ENCODE assay signal across 22 mouse cellular contexts in genomic region chr4:84685521-84686366, GRCm38 (mm10). TPM values are rescaled to one million over a fixed set of nuclear protein-coding genes. Genes with fewer than 3 reads are reported as not detected.
DNase-seq lines count a peak whose midpoint lies in the region; ATAC-seq and TF ChIP-seq lines count a peak whose summit lies in the region.
"Had no signal": no experiment of that assay in that cellular context is flagged by ENCODE, and none has a peak within 500 bp of the region (broad histone marks: within the 10 kb centered on the region; RNA-seq: fewer than 3 reads in every experiment).

No protein-coding gene starts in this region.

- no peaks in the 10 kb centered on the region for H3K4me1 ChIP-seq in heart, adult 2 months (ENCODE audit: control insufficient read depth, insufficient read depth, low read length)
- 0 out of 2 replicates have a peak, but pooled peaks cover 6% of the 10 kb centered on the region for H3K4me1 ChIP-seq in heart, embryonic 12.5 days (replicated peaks)
- H3K4me1 ChIP-seq: hindbrain, embryonic 13.5 days; neural tube, embryonic 12.5 days had no signal

- no peaks in the 10 kb centered on the region for H3K27me3 ChIP-seq in heart, adult 2 months (ENCODE audit: control insufficient read depth, insufficient read depth, low read length)
- H3K27me3 ChIP-seq in heart, embryonic 12.5 days (replicated peaks) = no peaks in the 10 kb centered on the region
- H3K27me3 ChIP-seq: forebrain, embryonic 13.5 days; neural tube, embryonic 12.5 days had no signal

- H3K9ac ChIP-seq in heart, adult 2 months (ENCODE audit: low read depth, low read length) = no peak overlapping the region
- no peak overlapping the region for H3K9ac ChIP-seq in heart, embryonic 12.5 days
- H3K9ac ChIP-seq: forebrain, embryonic 13.5 days; hindbrain, embryonic 13.5 days; neural tube, embryonic 12.5 days had no signal

- intact Hi-C loops in heart, adult 2 months (cut with DNase I) = no loop called here

- H3K79me2 ChIP-seq in heart, adult 2 months (replicated peaks; ENCODE audit: control insufficient read depth, insufficient read depth, low read length) = no peaks in the 10 kb centered on the region

- no peak overlapping the region for H3K4me2 ChIP-seq in heart, embryonic 12.5 days
- H3K4me2 ChIP-seq: forebrain, embryonic 13.5 days; hindbrain, embryonic 13.5 days; neural tube, embryonic 12.5 days had no signal

- no peak for TF ChIP-seq CTCF in heart, adult 2 months (IDR thresholded peaks at IDR 0.05)

- no peak for TF ChIP-seq EP300 in heart, adult 2 months (IDR thresholded peaks at IDR 0.05; ENCODE audit: insufficient read depth, low read depth, low read length)

- ATAC-seq in heart, embryonic 12.5 days (ENCODE audit: insufficient number of reproducible peaks, low FRiP score) = no peak
- ATAC-seq: CD4-positive, CD25-positive, alpha-beta regulatory T cell, adult 4 months; forebrain, embryonic 13.5 days; inflammation-experienced regulatory T-cells, adult 6 months had no signal

- no peaks in the 10 kb centered on the region for H3K36me3 ChIP-seq in heart, adult 2 months (ENCODE audit: control insufficient read depth, insufficient read depth, low read length)
- no peaks in the 10 kb centered on the region for H3K36me3 ChIP-seq in heart, embryonic 12.5 days
- H3K36me3 ChIP-seq: hindbrain, embryonic 13.5 days; neural tube, embryonic 12.5 days had no signal

- WGBS in heart, adult 2 months = 48% methylated on average over 10 of the region's 10 CpGs
- WGBS in heart, embryonic 12.5 days = 52% methylated on average over 10 of the region's 10 CpGs

- TF ChIP-seq POLR2A in heart, adult 2 months (IDR thresholded peaks at IDR 0.05; ENCODE audit: insufficient read depth, low read depth, low read length) = no peak

- no peaks in the 10 kb centered on the region for H3K9me3 ChIP-seq in heart, embryonic 12.5 days (replicated peaks)
- H3K9me3 ChIP-seq: forebrain, embryonic 13.5 days; hindbrain, embryonic 13.5 days; neural tube, embryonic 12.5 days had no signal

- H3K27ac ChIP-seq in heart, adult 2 months = no peak overlapping the region
- H3K27ac ChIP-seq in heart, embryonic 12.5 days (ENCODE audit: poor library complexity, severe bottlenecking) = no peak overlapping the region
- H3K27ac ChIP-seq: forebrain, embryonic 13.5 days; hindbrain, embryonic 13.5 days; neural tube, embryonic 12.5 days had no signal

- H3K4me3 ChIP-seq in heart, adult 2 months = no peak overlapping the region
- H3K4me3 ChIP-seq in heart, embryonic 12.5 days = no peak overlapping the region
- H3K4me3 ChIP-seq: forebrain, embryonic 13.5 days; hindbrain, embryonic 13.5 days; neural tube, embryonic 12.5 days had no signal

- DNase-seq in heart, adult 2 months = peak; percentile 15 to 22
- DNase-seq in ES-CJ7 (ENCODE audit: low read depth, low spot score) (peak; percentile 69), adipocyte (ENCODE audit: low spot score) (peak; percentile 60)
- peak; percentile 0 for DNase-seq in natural killer cell, adult 2 months (ENCODE audit: low spot score in 2 of 2)
- DNase-seq in left cerebral cortex, adult 9 months (ENCODE audit: low spot score in 2 of 2) = no peak
- DNase-seq in layer of hippocampus, adult 9-11 months = no peak
- DNase-seq: adrenal gland, postnatal 14 days; cerebellum, adult 11 months; cerebellum, postnatal 36 days; kidney, adult 2 months; kidney, postnatal 10 days; layer of hippocampus, postnatal 36 days; left cerebral cortex, postnatal 4 days; lung, adult 2 months; right cerebral cortex, postnatal 4 days had no signal

RNA-seq across cellular contexts. Expression of gene Bnc2, which starts 10.7 kb away (rescaled TPM):
- 1 to 10 TPM; 2.6 to 3.0 TPM for total RNA-seq in heart, adult 2 months (2021)
- 1.3 and 1.6 TPM in 2 replicates for polyA plus RNA-seq in heart, adult 2 months (2012; rRNA removed)
- 1.6 and 1.7 TPM in 2 replicates for polyA plus RNA-seq in heart, embryonic 12.5 days (2016; fragmentation: Nextera tagmentation; extraction: Ambion mirVana)
- total RNA-seq: MEL had no signal
- polyA plus RNA-seq: CD4-positive, CD25-positive, alpha-beta regulatory T cell, adult 4 months; inflammation-experienced regulatory T-cells, adult 6 months had no signal

Comparison
In these comparisons a context has a peak if more than half of its experiments do, and no peak if none do; other contexts are left out.
1. DNase-seq: peak in heart, adult 2 months (2 of 2), ES-CJ7 (single experiment), adipocyte (single experiment) and natural killer cell, adult 2 months (2 of 2); none in left cerebral cortex, adult 9 months (0 of 2) and layer of hippocampus, adult 9-11 months (single experiment).